Mouse (Mus musculus): ENCODE data around the gene Dach2. TPM values are rescaled to one million over a fixed set of nuclear protein-coding genes. Genes with fewer than 3 reads are reported as not detected.

Gene Dach2
- polyA plus RNA-seq (2012; rRNA removed; ENCODE audit: low replicate concordance) = 0.26 and 0.49 TPM in 2 replicates

DNA sequence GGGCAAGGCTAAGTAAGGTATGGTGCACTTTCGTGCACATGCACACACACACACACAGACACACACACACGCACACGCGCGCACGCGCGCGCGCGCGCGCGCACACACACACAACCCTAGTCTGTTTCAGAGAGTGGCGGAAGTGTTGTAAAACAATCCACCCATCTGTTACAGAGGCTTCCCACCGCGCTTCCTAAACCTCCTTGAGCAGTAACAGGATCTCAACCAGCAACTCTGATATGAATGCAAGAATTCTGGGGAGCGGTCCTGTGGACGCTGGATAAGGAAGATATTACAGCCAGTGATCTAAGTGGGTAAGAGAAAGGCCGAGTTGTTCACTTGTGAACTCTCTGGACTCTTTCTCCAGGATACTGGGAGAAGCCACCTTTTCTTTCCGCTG, at the start of gene Dach2:
Dach2 (plus strand) TSS at position 107 of the 400 bp plus-strand sequence.

Other genes starting within 250 kb of the Dach2 start
- gene Chm, start 112.0 kb upstream of the Dach2 start, polyA plus RNA-seq (2012; rRNA removed; ENCODE audit: low replicate concordance) = 1.2 and 3.1 TPM in 2 replicates

Measured in subcutaneous adipose tissue, adult 2 months (tissue).